Mouse (Mus musculus) R1 (cell line): Measurements from ENCODE around the gene Scml4.

Experiments
- DNase-seq: peaks from one replicate; pipeline ENCODE4 v3.0.0-alpha.2; 2018; ENCODE audit warnings: low read depth, low spot score

Scml4 gene

DNA sequence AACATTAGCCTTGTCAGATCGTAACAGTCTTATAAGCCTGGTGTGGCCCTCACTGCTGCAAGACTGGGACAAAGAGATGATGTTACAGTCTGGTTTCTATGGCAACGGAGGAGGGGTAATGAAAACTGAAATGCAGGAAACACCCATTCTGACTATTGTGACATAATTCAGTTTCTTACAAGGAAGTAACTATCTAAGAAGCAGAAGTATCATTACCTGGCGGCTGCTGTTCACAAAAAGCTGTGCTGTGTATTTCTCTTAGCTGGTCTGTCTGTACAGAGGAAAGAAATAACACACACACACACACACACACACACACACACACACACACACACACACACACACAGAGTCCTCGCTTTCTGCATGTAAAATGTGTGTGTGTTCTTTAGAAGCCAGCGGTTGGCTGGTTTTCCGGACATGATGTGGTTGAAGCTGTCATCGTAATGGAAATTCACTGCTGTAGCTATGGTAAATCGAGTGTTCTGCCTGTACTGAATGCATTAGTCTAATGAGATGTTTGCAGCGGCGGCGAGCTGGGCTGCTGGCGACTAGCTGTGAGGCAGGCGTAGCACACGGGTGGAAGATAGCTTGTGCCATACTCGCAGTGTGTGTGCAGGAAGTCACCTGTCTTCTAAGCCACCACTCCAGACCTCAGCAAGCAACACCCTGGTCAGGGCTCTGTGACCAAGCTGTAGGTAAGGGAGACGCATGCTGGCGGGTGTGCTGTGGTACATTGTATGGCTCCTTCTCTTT lies at the start of gene Scml4:
TSS of gene Scml4 (plus strand) at position 212 of the 753 bp plus-strand sequence.
- peak; percentile 65 for DNase-seq

DNA sequence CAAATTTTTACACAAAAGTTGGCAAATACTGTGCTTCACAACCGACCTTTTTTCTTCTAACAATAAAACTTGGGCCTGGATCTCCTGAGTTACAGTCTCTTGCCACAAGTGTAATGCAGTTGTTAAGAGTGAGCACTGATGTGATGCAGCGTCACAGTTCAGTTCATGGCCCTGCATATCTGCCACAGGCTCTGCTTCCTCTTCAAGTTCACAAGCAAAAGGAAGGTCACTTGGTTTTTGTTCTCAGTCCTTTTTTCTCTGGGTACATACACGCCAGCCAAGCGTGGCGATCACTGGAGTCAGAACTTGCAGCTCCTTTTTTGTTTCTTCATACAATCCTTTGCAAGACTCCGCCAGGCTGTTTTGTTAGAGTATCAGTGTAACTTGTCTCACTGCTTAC lies 34.2 kb upstream of the Scml4 start:
- DNase-seq, result no peak

- DNase-seq, result no peak
Observed at GRCm38 (mm10) chr10:42827155-42827554, 33.0 kb upstream of the Scml4 start.

GRCm38 (mm10) chr10:42830007-42830406 lies 30.2 kb upstream of the Scml4 start:
- DNase-seq, result no peak

DNA sequence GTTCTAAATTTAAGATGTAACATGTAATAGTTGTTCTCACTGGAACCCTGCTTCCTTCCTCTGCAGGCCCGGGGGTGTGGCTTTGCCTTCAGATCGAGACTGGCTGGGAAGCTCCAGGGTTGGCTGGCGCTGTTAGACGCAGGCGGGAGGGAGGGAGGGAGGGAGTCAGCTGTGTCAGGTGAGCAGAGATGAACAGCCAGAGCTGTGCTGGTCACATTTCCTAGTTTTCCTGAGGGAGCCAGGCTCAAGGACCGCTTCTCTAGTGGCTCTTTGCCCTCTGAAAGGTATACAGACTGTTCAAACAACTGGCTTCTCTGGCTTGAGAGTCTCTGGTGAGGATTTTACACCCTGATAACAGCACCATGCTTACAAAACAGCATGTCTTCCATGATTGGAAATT lies 29.8 kb upstream of the Scml4 start:
- DNase-seq, result no peak

DNA sequence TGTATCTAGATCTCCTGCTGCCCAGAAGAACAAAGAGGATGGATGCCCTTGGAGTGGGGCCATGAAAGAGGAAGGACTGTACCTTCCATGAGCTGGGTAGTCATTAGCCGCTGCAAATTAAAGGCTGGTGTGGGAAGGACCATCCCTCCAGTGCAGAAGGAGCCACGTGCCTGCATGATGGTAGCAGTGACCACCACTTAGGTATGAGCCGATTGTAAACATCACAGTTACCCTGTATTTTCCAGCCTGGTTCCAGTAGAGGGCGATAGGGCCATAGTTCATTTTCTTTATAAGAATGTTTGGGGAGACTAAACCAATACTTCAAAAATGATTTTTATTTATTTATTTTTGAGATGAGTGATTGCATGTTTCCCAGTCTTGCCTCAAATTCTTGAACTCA lies 27.5 kb upstream of the Scml4 start:
- peak; percentile 13 for DNase-seq

DNA sequence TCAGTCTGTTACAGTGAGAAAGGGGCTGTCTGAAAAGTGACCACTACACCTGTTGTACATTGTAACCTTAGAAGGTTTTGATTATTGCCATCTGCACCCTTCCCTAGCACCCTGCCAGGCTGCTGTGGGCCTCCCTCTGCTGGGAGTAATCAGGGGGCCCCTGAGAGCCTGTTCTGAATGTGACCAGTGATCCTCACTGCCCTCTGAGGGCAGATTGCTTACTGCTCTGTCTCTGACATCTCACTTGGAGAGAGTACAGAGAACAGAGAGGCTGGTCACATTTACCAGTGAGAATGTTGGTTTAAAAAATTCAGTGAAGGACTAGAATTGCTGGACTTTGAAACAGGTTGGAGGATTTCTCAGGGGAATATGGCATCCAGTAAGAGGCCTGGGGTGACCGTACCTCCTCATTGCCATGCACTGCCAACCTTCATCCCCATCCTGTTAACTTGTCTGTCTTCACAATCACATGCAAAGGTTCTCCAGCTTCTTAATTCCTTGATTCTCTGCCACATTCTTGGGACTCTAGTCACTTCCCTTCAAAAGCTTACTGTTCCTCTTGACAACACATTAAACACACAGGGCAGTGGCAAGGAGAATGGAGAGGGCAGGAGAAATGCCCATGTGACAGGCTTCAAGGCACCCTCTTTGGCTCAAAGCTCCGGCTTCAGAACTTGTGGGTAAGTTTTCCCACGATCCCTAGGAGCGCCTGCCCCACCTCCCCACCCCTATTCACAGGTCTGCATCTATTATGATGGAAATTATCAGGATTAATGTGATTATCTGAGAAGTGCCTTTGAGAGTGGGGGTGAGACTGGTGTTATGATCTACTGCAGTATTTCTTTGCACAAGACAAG lies 26.1 kb upstream of the Scml4 start:
- peak; percentile 22 for DNase-seq

GRCm38 (mm10) chr10:42838106-42838505 lies 22.1 kb upstream of the Scml4 start:
- no peak for DNase-seq

GRCm38 (mm10) chr10:42838736-42839135 lies 21.4 kb upstream of the Scml4 start:
- no peak for DNase-seq

DNA sequence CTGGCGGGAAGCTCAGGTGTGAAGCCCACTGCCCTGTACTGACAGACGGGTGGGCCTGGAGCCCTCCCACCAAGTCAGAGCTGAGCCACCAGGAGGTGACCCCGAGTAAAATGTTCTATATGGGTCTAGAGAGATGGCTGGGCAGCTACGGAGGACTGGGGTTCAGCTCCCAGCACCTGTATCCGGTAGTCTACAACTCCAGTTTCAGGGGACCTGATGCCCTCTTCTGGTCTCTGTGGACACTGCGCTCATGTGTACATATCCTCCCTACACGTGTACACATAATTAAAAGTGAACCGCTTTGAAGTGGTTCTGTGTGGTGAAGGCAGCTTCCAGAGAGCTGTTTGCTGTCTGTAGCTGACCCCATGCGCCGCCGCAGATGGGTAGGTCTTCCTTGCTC lies 20.1 kb upstream of the Scml4 start:
- peak; percentile 48 for DNase-seq

DNA sequence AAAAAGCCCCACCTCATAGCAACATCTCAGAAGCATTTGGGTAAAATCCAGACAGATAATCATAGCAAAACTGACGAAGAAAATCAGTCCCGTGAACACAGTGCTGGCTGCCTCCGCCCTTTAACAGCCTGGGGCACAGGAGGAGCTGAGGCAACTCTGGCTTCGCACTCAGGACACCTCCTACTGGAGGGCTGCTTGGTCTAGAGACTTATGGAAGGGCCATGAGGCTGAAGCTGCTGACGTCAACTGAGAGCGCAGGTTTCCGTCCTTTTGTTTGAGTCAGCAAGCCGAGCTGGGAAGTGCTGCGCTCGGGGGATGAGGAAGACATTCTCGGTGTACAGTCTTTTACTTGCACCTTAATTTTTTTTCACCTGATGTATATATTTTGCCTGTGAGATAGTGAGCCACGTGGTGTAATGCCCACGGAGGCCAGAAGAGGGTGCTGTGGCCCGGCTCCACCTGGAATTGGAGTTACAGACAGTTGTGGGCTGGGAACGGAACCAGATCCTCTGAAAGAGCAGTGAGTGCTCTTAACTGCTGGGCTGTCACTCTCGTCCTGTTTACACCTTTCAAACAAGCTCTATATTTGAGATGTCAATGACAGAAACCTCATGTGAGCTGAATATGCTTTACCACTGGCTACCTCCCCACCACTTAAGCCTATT lies 18.5 kb upstream of the Scml4 start:
- DNase-seq, result peak; percentile 66

DNA sequence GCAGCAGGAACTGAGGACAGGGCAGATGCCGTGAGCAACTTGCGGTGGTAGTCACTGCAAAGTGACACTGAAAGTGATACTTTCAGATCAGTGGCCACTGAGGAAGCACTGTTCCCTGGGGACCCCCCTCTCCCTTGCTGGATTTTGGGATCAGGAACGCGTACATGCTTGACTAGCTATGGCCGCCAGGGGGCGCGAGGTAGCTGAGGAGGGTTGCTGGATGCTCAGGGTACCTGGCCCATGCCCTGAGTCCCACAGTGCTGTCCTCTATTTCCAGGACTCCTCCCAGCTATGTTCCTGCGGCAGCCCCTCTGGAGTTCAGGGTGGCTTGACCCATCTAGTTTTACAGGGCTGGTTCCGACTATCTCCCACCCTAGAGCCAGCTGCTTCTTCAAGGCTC lies 17.8 kb upstream of the Scml4 start:
- DNase-seq, result peak; percentile 71

DNA sequence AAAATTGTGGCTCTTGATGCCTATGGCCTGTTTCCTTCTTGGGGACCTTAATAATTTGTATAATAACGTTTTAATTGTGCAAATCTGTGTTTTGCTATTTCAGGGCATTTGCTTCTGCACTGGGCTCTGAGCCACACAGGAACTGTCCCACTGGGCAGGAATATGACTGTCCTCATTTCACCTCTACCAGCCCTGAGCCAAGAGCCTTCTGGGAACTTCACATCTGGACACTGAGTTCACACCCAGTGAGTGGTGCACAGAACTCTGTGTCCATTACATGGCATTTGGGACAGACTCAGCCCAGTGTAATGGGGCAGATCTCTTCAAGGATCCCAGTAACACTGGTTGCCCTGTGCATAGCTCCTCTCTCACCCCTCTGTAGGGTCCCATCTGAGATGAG lies 16.8 kb upstream of the Scml4 start:
- no peak for DNase-seq

- DNase-seq, result no peak
Observed at GRCm38 (mm10) chr10:42845480-42845879, 14.7 kb upstream of the Scml4 start.

- DNase-seq, result no peak
Observed at GRCm38 (mm10) chr10:42848179-42849080, 11.7 kb upstream of the Scml4 start.

- peak; percentile 89 for DNase-seq
Observed at GRCm38 (mm10) chr10:42849081-42849400, 11.1 kb upstream of the Scml4 start.

DNA sequence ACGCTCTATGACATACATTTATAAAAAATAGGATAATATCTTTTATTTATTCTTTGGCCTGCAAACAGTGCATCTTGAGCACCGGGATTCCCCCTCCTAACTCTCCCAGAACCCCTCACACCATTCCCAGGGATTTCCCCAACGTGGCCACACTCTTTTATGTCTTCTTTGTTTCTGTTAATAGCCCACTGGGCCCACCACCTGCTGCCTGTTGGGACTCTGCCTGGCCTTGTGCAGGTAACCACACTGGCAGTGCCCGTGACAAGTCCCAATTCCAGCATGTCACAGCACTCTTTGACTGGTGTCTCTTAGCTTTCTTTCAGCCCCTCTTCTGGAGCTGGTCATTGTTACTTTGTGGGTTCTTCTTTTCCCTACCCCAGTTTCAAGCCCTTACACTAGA lies 5.3 kb upstream of the Scml4 start:
- no peak for DNase-seq

DNA sequence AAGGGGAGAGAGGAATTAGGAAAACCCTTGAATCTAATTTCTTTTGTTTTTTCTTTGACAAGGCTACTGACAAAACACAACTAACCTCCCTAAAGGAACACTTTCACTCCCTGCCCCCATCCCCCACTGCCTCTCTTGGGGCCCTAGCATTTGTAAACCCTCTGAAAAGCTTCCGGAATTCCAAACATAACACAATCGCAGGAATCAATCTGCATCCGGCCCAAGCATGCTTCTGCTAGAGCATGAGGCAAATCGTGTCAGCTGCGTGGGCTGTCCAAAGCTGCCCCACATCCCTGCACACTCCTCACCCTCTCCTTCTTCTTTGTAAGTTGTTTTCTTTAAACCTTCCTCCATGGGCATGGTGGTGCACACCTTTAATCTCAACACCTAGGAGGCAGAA lies 4.9 kb upstream of the Scml4 start:
- peak; percentile 53 for DNase-seq

DNA sequence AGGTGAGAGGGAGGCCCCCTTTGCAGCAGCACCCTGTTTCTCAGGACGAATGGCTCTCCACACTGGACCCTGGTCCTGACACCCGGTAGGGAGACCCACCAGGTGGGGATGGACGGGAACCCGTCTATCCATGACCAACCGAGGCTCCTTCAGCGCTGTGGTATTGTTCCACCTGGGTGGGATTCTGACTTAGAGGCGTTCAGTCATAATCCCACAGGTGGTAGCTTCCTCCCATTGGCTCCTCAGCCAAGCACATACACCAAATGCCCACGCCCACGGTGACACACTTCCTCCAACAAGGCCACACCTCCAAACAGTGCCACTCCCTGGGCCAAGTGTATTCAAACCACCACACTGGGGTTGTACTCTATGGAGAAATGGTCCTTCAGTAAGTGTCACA lies 3.6 kb upstream of the Scml4 start:
- DNase-seq, result no peak

DNA sequence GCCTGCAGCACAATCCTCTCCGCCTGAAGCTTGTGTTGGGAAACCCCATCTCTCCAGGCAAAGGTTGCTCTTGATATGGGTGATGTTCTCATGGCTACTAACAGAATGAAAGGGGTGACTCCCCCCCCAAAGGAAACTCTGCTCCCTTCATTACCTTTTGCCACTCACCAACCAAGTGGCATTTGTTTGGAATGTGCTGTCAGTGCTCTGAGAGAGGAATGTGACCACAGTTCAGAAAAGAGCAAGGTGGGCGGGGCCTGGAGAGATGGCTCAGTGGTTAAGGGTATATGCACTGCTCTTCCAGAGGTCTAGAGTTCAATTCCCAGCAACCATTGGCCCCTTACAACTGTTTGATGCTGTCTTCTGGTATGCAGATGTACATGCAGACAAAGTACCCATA lies 3.1 kb upstream of the Scml4 start:
- DNase-seq, result peak; percentile 16

GRCm38 (mm10) chr10:42859781-42860158 lies 400 bp upstream of the Scml4 start:
- DNase-seq, result no peak

DNA sequence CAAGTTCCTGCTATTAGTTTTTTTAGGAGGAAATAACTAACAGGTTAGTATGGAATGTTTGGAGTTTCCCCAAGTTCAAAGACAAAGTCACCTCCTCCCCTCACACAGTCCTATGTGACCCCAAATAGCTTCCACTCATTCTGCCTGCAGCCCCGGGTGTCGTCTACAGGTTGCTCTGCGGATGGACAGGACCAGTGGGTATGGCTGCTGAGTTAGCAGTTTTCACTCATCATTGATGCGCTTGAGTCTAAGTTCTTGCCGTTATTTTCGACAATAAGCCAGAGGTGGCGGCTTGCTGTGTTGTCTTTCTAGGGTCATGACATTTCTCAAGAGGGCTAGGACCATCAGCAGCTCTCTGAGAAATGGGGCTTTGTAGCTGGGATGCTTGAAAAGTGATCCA lies 1.3 kb downstream of the Scml4 start:
- no peak for DNase-seq
